Mouse (Mus musculus) 416B (cell line): ENCODE data around the gene Gpr15.

Source experiments
- DNase-seq: peaks from one replicate; pipeline ENCODE4 v3.0.0; 2011; ENCODE audit warnings: low read depth

Gene Gpr15

GRCm38 (mm10) chr16:58702329-58702932, 16.4 kb downstream of the Gpr15 start:
- DNase-seq, result no peak

DNA sequence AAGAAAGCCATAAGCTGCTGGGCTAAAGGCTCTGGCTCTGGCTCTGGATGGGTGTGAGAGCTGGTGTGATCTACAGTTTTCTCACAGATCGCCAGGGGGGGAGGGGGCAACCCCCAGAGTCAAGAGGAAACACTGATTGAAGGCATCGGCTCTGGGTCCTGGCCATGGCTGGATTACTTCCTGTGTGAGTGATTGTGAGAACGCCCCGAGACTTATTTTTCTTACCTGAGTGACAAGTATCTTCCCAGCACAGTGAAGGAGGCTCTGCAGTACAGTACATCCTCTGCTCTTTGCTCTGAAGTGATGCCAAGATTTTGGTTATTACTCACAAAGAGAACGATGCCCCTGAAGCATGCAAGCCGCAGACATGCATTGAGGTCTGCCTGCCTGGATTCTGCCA, 17.1 kb downstream of the Gpr15 start:
- no peak for DNase-seq

GRCm38 (mm10) chr16:58700816-58701424, 17.9 kb downstream of the Gpr15 start:
- DNase-seq, result no peak

- DNase-seq, result no peak
Observed at GRCm38 (mm10) chr16:58700174-58700573, 18.7 kb downstream of the Gpr15 start.

GRCm38 (mm10) chr16:58697261-58697660, 21.6 kb downstream of the Gpr15 start:
- no peak for DNase-seq

DNA sequence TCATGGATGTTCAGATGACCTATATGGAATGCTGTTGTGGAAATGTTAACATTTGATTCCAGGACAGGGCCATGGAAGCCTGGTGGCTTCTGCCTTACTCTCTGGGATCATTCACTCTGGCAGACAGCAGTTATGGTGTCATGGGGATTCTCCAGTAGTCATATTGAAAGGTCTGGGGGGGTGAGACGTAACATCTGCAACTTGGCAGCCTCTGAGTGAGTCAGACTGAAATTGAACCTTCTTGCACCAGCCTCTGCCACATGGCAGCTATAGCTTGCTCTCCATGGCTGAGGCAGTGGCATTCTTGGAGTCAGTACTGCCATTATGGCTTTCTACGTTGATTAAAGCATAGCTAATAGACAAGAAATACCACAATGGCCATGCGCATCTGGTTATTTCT, 22.1 kb downstream of the Gpr15 start:
- no peak for DNase-seq

- no peak for DNase-seq
Observed at GRCm38 (mm10) chr16:58694091-58694490, 24.8 kb downstream of the Gpr15 start.

- DNase-seq, result peak; percentile 27
Observed at GRCm38 (mm10) chr16:58690322-58690732, 28.5 kb downstream of the Gpr15 start.

- peak; percentile 36 for DNase-seq
Observed at GRCm38 (mm10) chr16:58689555-58690169, 29.2 kb downstream of the Gpr15 start.

GRCm38 (mm10) chr16:58688534-58688933, 30.3 kb downstream of the Gpr15 start:
- DNase-seq, result no peak

- no peak for DNase-seq
Observed at GRCm38 (mm10) chr16:58685548-58686537, 33.0 kb downstream of the Gpr15 start.

DNA sequence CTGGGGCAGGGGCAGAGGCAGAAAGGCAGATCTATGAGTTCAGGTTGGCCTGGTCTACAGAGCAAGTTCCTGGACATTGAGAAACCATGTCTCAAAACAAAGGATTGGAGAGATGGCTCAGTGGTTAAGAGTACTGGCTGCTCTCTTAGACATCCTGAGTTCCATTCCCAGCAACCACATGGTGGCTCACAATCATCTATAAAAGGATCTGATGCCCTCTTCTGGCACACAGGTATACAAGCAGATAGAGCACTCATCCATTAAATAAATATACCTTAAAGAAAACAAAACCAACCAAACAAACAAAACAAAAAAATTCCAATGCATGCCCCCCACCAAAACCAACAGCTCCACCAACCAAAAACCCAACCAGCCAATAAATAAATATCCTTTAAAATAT, 34.3 kb downstream of the Gpr15 start:
- peak; percentile 47 for DNase-seq

GRCm38 (mm10) chr16:58683911-58684310, 35.0 kb downstream of the Gpr15 start:
- DNase-seq, result no peak

GRCm38 (mm10) chr16:58682870-58683269, 36.0 kb downstream of the Gpr15 start:
- no peak for DNase-seq

DNA sequence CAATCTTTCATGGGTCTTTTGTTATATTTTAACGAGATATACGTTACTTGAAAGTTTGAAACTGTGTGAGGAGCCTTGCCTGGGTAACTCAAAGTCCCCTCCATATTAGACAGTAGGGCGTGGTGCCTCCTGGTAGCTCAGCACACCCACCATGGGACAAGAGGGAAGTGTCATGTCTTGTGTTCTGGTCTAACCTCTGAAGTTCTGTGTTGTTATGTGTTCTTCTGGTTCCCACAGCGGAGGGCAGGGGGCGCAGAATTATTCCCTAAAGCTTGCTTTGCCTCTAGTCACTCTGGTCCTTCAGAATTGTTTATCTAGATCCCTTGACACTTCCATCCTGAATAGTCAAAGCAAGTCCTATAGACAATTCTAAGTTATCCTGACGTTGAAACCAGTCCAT, 36.8 kb downstream of the Gpr15 start:
- DNase-seq, result no peak

DNA sequence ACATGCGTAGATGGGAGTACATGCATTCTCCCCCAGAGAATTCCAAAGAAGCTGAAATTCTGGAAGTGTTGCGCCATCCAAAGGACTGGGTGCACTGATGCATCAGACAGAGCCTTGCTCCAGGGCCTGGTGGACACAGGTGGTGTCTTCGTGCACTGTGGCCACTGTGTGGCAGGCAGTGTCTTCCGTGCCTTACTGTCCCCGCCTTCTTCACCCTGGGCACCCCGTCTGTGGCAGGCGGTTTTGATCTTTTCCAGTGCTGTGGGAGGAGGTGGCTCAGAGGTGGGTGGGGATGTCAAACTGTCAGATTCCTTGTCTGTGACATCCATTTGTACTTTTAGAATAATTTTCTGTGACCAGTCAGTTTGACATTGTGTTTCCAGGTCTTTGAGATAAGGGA, 40.2 kb downstream of the Gpr15 start:
- DNase-seq, result no peak

- DNase-seq, result no peak
Observed at GRCm38 (mm10) chr16:58677491-58677890, 41.4 kb downstream of the Gpr15 start.

DNA sequence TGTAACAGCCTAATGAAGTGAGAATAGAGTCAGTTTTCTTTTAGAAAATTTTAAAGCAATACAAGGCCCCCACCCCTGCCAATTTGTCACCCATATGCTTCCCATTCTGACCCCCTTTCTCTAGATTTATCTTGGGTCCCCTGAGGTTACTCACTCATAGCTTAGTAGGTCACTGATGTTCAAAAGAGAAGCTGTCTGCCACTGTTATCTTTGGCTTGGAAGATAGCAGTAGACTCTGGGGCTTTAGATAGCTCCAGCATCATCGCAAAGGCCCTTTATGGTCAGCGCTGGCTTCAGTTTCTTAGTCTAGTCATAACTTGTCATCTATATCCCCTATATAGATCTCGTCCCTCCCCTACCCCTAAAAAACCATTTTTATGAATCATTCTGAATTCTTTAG, 42.2 kb downstream of the Gpr15 start:
- DNase-seq, result no peak

- DNase-seq, result no peak
Observed at GRCm38 (mm10) chr16:58676156-58676555, 42.7 kb downstream of the Gpr15 start.

DNA sequence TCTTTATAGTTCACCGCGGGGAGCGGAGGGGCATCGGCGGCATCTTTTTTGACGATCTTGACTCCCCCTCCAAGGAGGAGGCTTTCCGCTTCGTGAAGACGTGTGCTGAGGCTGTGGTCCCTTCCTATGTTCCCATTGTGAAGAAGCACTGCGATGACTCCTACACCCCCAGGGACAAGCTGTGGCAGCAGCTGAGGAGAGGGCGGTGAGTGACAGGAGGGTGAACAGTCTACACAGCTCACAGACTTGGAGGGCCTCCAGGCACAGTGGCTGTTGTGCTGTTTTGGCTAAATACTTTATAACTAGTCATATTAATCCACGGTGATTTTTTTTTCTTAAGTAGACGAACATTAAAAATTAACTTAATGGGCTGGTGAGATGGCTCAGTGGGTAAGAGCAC, 43.6 kb downstream of the Gpr15 start:
- no peak for DNase-seq

DNA sequence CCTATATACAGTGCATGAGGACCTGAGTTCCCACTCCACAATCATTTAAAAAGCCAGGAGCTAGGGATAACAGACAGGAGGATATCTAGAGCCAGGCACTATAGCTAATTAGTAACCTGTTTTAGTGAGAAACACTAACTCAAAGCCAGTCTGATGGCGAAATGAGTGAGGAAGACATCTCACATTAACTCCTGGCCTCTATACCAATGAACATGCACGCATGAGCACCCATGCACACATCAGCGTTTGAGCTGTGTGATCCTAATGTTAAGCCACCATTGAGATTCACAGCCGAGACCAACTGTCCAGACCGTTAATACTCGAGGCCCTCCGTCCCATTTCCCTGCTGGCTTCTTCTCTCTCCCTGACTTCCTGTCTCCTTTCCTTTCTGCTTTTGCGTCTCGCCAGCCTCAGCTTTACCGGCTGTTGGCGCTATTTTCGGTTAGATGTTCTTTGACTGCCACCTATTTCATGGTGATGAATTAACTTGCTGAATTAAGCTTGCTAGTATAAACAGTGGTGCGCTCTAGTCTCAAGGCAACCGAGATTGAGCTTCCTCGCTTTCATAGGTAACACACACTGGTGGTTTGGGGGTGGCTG, 45.0 kb downstream of the Gpr15 start:
- DNase-seq, result no peak

DNA sequence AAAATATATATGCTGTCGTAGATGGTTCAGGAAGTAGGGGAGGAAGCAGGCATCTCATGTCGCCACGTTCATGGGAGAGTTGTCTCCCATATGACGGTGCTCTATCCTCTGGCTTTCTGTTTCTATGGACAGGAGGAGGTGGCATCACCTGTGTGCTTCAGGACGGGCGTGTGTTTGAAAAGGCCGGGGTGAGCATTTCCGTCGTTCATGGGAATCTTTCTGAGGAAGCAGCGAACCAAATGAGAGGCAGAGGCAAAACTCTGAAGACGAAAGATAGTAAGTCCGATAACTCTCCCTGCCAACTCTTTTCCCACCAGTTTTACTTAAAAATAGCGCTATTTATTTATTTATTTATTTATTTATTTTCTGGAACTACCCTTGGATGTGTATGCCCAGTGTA, 46.5 kb downstream of the Gpr15 start:
- DNase-seq, result no peak
